Mouse (Mus musculus) small intestine, adult 2 months (tissue): Measurements from ENCODE around the gene Hdac2.

Source experiments
- CTCF ChIP-seq: fragments of 200-500 bp; IDR thresholded peaks from 2 replicates; pipeline ENCODE4 v1.5.1; 2012; ENCODE audit warnings: low read depth, mild to moderate bottlenecking, control low read depth, inconsistent platforms, low read length, moderate library complexity, mixed read lengths; ENCODE audit not compliant: insufficient replicate concordance, insufficient read length; ENCODE audit errors: extremely low read depth
- POLR2A ChIP-seq: fragments of 200-500 bp; IDR thresholded peaks from 2 replicates; pipeline ENCODE4 v1.6.1; 2012; ENCODE audit warnings: low read depth, mild to moderate bottlenecking, control low read depth, inconsistent platforms, low read length, moderate library complexity

DNA sequence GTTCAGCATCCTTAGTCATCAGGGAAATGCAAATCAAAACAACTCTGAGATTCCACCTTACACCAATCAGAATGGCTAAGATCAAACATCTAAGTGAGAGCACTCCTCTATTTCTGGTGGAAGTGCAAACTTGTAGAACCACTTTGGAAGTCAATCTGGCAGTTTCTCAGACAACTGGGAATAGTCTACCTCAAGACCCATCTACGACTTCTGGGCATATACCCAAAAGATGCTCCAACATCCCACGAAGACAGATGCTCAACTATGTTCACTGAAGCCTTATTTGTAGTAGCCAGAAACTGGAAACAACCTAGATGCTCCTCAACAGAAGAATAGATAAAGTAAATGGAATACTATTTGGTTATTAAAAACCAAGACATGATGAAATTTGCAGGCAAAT lies 22.6 kb upstream of the Hdac2 start:
- TF ChIP-seq POLR2A (no peak), CTCF (no peak)
